Mouse (Mus musculus) gastrocnemius, postnatal 36 days (tissue): Measurements from ENCODE around the gene Dnpep. TPM values are rescaled to one million over a fixed set of nuclear protein-coding genes. Genes with fewer than 3 reads are reported as not detected.

Experiments
- DNase-seq, 2 experiments: peaks; one replicate each; pipeline ENCODE4 v3.0.0; 2022
- intact Hi-C: fragments of 180-260 bp; cut with DNase I; formaldehyde crosslinking; loops from one replicate; pipeline ENCODE4 v1.15.1; 2025
- total RNA-seq, 2 experiments: library from RNA; stranded (reverse); gene quantifications; 2 replicates each; pipeline ENCODE4 v1.2.3; 2021

Dnpep gene
- total RNA-seq, 2 experiments from 2014 or later: 46.4 to 48.3 TPM

DNA sequence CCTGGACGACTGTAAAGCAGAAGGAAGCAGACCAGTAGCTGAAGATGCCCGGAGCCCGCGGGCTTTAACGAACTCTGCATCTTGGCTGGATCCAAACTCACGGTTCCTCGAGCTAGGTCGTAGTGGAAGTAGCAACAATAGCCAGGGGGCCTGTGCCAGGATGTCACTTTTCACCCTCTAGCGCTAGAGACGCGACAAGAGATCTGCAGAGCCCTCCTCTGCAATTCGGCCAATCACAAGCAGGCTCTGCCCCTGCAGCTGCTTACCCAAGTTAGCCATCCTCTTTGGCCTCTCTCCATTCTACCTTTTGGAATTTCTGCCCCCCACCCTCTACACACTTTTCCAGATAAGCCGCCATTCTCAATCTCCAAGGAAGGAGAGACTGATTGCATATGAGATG lies 39.6 kb downstream of the Dnpep start, which contains the start of gene Resp18:
Resp18 (minus strand) TSS at position 188 of the 400 bp plus-strand sequence.
- intact Hi-C loops: no loop called here
- no peak for DNase-seq

DNA sequence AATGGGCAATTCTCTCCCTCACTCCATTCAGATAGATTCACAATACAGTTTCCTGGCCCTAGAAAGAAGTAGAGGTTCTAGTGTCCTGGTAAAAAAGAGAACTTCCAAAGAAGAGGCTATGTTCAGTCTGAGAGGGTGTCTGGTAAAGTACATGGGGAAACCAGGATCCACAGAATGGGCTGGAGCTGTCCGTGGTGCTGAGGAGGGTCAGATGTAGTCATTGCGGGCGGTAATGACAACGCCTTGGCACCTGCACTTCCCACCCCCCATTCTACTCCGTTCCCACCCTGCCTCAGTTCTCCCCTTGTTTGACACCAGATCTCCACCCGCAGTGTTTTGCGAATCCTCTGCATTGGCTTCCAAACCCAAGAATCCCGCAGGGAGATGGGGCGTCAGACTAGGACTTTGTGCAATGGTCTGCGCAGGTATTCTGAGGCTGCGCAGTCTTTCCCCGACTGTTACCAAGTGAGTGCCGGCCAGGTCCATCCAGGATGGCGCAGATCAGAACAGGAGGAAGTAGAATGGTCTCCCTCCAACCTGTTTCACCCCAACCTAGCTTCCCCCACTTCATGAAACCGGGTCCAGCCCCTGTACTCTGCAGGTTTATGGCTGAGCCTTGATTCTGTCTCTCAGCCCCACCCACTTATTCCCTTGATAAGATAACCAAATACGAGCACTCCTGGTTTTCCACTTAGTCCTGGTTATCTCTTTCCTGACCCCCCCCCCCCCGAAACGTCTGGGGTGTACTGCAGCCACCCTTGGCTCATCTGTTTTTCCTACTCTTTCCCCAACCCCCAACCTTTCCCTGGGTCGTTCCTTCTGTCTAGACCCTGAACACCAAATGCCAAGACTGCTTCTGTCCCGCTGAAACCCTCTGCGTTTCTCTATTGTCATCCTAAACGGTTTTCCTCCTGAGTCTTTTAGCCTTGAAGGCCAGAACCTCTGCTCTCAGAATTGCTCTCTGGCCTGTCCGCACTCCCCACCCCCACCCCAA lies 40.3 kb downstream of the Dnpep start:
- no peak for DNase-seq
- intact Hi-C loops: loop anchor here (2.0 kb wide), 1 partner anchor 15 kb away; no protein-coding TSS in a partner anchor

DNA sequence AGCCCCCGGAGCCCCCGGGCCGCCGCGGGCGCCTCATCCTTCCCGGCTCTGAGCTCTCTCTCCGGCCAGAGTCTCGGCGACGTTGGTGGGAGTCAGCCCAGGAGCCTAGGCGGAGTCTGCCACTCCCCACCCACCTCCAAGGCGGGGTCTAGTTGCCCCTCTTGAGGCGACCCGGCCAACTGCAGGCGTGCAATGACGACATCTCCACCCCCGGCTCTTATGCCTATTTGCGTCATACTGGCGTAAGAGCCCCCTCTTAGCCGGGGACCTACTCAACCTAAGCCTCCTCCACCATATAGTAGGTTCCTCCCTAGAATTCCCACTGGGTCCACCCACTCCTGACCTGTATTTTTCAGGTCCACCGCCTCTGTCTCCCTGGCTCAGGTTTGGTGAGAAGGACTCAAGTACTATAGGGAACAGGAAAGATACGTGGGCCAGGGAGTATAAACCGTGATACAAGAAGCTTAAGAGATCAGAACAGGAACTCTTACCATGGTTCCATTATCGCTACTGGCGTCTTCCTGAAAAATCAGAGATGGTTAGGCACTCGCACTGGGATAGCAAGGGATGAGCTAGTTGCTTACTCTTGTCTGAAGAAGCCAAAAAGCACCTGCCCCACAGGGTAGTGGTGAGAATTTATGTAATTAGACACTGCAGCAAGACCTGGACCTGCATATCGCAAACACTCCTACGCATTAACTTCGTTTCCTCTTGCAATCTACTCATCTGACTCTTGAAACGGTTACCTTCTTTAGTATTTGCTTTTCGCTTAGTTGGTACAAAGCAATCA lies 53.5 kb downstream of the Dnpep start, which contains the start of gene Ptprn:
Ptprn (minus strand) TSS at position 412 of the 790 bp plus-strand sequence.
- DNase-seq: no peak
- intact Hi-C loops: no loop called here

GRCm38 (mm10) chr1:75262969-75263951 lies 54.5 kb downstream of the Dnpep start:
- DNase-seq: peak in 1 of 2 experiments; percentile 40
- intact Hi-C loops: loop anchor here (2.0 kb wide), 1 partner anchor 14 kb away; no protein-coding TSS in a partner anchor

DNA sequence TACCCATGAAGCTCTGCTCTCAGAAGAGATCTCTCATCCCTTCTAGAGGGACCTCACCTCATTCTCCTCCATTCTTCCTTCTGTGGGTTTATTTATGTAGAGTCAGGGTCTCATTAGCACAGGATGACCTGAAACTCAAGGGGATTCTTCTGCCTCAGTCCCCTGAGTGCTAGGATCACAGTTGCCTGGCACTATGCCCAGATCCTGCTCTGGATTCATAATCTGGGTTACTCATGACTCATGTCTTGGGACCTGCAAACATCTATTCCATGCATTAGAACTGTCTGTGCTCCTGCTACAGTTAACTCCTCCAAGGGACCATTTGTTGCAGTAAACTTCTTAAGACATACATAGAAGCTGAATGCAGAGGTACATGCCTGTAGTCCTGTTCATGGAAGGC lies 56.5 kb downstream of the Dnpep start:
- intact Hi-C loops: no loop called here
- DNase-seq: no peak

Other genes starting within 250 kb of the Dnpep start
- 1 to 10 TPM; 5.3 to 5.4 TPM for gene Nhej1, start 192.8 kb downstream of the Dnpep start, total RNA-seq
- gene Slc23a3, start 184.1 kb downstream of the Dnpep start, total RNA-seq: not detected
- gene Cnppd1, start 175.3 kb downstream of the Dnpep start, total RNA-seq: 10 to 100 TPM; 12.4 to 12.7 TPM
- gene Retreg2, start 175.2 kb downstream of the Dnpep start, total RNA-seq: 1 to 10 TPM; 6.5 to 8.0 TPM
- gene Zfand2b, start 149.3 kb downstream of the Dnpep start, total RNA-seq: 10 to 100 TPM; 16.3 to 16.7 TPM
- gene Abcb6, start 137.6 kb downstream of the Dnpep start, total RNA-seq: 10 to 100 TPM; 21.4 to 21.6 TPM
- 1 to 10 TPM; 3.8 to 4.7 TPM for gene Ankzf1, start 125.8 kb downstream of the Dnpep start, total RNA-seq
- 100 to 1,000 TPM in 1 of 2 experiments, 10 to 100 TPM in 1; 96.6 to 103 TPM for gene Atg9a, start 125.8 kb downstream of the Dnpep start, total RNA-seq
- gene Glb1l, start 107.2 kb downstream of the Dnpep start, total RNA-seq: 1 to 10 TPM; 2.3 to 3.0 TPM
- gene Stk16, start 107.2 kb downstream of the Dnpep start, total RNA-seq: 10 to 100 TPM; 19.4 to 23.1 TPM
- 100 to 1,000 TPM; 921 to 954 TPM for gene Tuba4a, start 98.1 kb downstream of the Dnpep start, total RNA-seq
- not detected for gene A630095N17Rik, start 85.9 kb downstream of the Dnpep start, total RNA-seq
- 10 to 100 TPM; 63.1 to 67.1 TPM for gene Dnajb2, start 81.6 kb downstream of the Dnpep start, total RNA-seq
- under 1 TPM in 1 of 2 experiments, not detected in 1; 0.10 TPM for gene Ptprn, start 53.5 kb downstream of the Dnpep start, total RNA-seq
- gene Resp18, start 39.6 kb downstream of the Dnpep start, total RNA-seq: not detected
- gene Des, start 42.3 kb upstream of the Dnpep start, total RNA-seq: 1,000 to 10,000 TPM; 1,843 to 1,948 TPM
- 100 to 1,000 TPM; 229 to 230 TPM for gene Speg, start 57.3 kb upstream of the Dnpep start, total RNA-seq
- 10 to 100 TPM; 35.4 to 35.5 TPM for gene Gmppa, start 117.9 kb upstream of the Dnpep start, total RNA-seq
- not detected for gene Asic4, start 132.4 kb upstream of the Dnpep start, total RNA-seq
- 1 to 10 TPM; 6.2 to 7.0 TPM for gene Chpf, start 161.3 kb upstream of the Dnpep start, total RNA-seq
- gene Tmem198, start 161.5 kb upstream of the Dnpep start, total RNA-seq: under 1 TPM; 0.12 to 0.26 TPM
- gene Obsl1, start 188.5 kb upstream of the Dnpep start, total RNA-seq: 10 to 100 TPM; 41.4 to 52.1 TPM
- 1 to 10 TPM; 2.5 to 5.8 TPM for gene Inha, start 189.1 kb upstream of the Dnpep start, total RNA-seq
- 1 to 10 TPM; 5.8 to 7.7 TPM for gene Stk11ip, start 203.5 kb upstream of the Dnpep start, total RNA-seq
- gene Slc4a3, start 228.3 kb upstream of the Dnpep start, total RNA-seq: 1 to 10 TPM; 4.7 to 9.6 TPM